ENCODE assay signal across 12 mouse cellular contexts in the genomic region with DNA sequence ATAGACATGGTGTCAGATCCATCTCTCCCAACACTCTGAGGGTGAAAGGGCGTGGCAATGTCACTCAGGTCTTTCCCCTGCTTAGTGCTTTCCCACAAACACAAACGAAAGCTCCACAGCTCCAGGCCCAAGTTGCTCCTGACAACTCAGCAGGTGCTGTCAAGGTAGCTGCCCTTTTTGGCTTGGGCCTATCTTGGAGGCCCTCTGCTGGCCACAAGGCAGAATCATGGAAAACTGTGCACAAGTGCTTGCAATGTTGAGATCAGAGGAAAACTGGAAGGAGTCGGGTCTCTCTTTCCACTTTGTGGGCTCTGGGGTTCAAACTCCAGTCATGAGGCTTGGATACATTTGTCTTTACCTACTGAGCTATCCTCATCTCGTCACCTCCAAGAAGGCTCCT. TPM values are rescaled to one million over a fixed set of nuclear protein-coding genes. Genes with fewer than 3 reads are reported as not detected.
DNase-seq lines count a peak whose midpoint lies in the region; ATAC-seq and TF ChIP-seq lines count a peak whose summit lies in the region.
"Had no signal": no experiment of that assay in that cellular context is flagged by ENCODE, and none has a peak within 500 bp of the region (broad histone marks: within the 10 kb centered on the region; RNA-seq: fewer than 3 reads in every experiment).

No protein-coding gene starts in this region.

- no peaks in the 10 kb centered on the region for H3K9me3 ChIP-seq in lung, embryonic 14.5 days (ENCODE audit: low read depth, low read length)
- H3K9me3 ChIP-seq: heart, embryonic 12.5 days had no signal

- H3K27me3 ChIP-seq in lung, embryonic 14.5 days (ENCODE audit: insufficient read depth, low read length), result no peaks in the 10 kb centered on the region
- H3K27me3 ChIP-seq: heart, embryonic 12.5 days had no signal

- no peak for ATAC-seq in lung, embryonic 14.5 days (ENCODE audit: insufficient read depth)

- no peak overlapping the region for H3K4me2 ChIP-seq in lung, embryonic 14.5 days
- H3K4me2 ChIP-seq: heart, embryonic 12.5 days had no signal

- H3K27ac ChIP-seq in gastrocnemius, adult 2 months, result no peak overlapping the region
- H3K27ac ChIP-seq in lung, embryonic 14.5 days (ENCODE audit: low read depth), result no peak overlapping the region

- no peaks in the 10 kb centered on the region for H3K4me1 ChIP-seq in lung, embryonic 14.5 days (ENCODE audit: insufficient read depth)
- H3K4me1 ChIP-seq: heart, embryonic 12.5 days had no signal

- intact Hi-C loops in gastrocnemius, adult 2 months (cut with DNase I), result loop anchor here (5.0 kb wide), 1 partner anchor 107 kb away; no protein-coding TSS in a partner anchor
- intact Hi-C loops in gastrocnemius, postnatal 14 days (cut with DNase I; ENCODE audit: low total_unique reads), result loop anchor here (10.0 kb wide), 1 partner anchor 105 kb away; no protein-coding TSS in a partner anchor

- DNase-seq in gastrocnemius, adult 2 months, result no peak
- DNase-seq in gastrocnemius, postnatal 14 days, result no peak
- DNase-seq in lung, embryonic 14.5 days, result peak; percentile 7
- DNase-seq in lung, postnatal 10 days, result no peak
- DNase-seq in ES-CJ7 (ENCODE audit: low read depth, low spot score), result peak; percentile 61
- DNase-seq in embryo, embryonic 11 days, result peak; percentile 22
- DNase-seq in testis, postnatal 14 days (ENCODE audit: low spot score), result no peak
- no peak for DNase-seq in neural tube, embryonic 10.5 days (ENCODE audit: extremely low spot score, low spot score)
- DNase-seq: layer of hippocampus, postnatal 36 days; lung, adult 2 months had no signal

- H3K4me3 ChIP-seq in gastrocnemius, adult 2 months, result no peak overlapping the region
- H3K4me3 ChIP-seq in lung, embryonic 14.5 days (ENCODE audit: low read depth, low read length), result no peak overlapping the region
- H3K4me3 ChIP-seq: heart, embryonic 12.5 days had no signal

- no peak overlapping the region for H3K9ac ChIP-seq in lung, embryonic 14.5 days
- H3K9ac ChIP-seq: heart, embryonic 12.5 days had no signal

- TF ChIP-seq CTCF in gastrocnemius, adult 2 months (IDR thresholded peaks at IDR 0.05), result peak; percentile 36
- TF ChIP-seq CTCF in lung, embryonic 14.5 days (IDR thresholded peaks at IDR 0.05; ENCODE audit: low read depth), result peak; percentile 38

- peaks cover 23% of the 10 kb centered on the region for H3K36me3 ChIP-seq in lung, embryonic 14.5 days (ENCODE audit: insufficient read depth)

- WGBS in lung, embryonic 14.5 days, result 67% methylated on average over 4 of the region's 4 CpGs

RNA-seq across cellular contexts. Expression of gene Ddx18, which starts 18.3 kb away (rescaled TPM):
- total RNA-seq in gastrocnemius, adult 2 months (2021), result 10 to 100 TPM; 16.8 to 17.7 TPM
- 10 to 100 TPM; 15.4 to 17.7 TPM for total RNA-seq in gastrocnemius, postnatal 14 days (2021)
- 68.4 and 69.4 TPM in 2 replicates for polyA plus RNA-seq in lung, embryonic 14.5 days (2014; fragmentation: Nextera tagmentation; extraction: Ambion mirVana)

RNA-seq across cellular contexts. Expression of gene Htr5b, which starts 21.2 kb away (rescaled TPM):
- total RNA-seq in gastrocnemius, adult 2 months (2021), result not detected
- not detected for total RNA-seq in gastrocnemius, postnatal 14 days (2021)
- 0.09 and 0.14 TPM in 2 replicates for polyA plus RNA-seq in lung, embryonic 14.5 days (2014; fragmentation: Nextera tagmentation; extraction: Ambion mirVana)
- polyA plus RNA-seq: intestine, embryonic 14.5 days; lung, adult 2 months had no signal

Comparison
In these comparisons a context has a peak if more than half of its experiments do, and no peak if none do; other contexts are left out.
1. DNase-seq: peak in lung, embryonic 14.5 days (single experiment), ES-CJ7 (single experiment) and embryo, embryonic 11 days (single experiment); none in gastrocnemius, adult 2 months (single experiment), gastrocnemius, postnatal 14 days (single experiment), lung, postnatal 10 days (single experiment), testis, postnatal 14 days (single experiment) and neural tube, embryonic 10.5 days (single experiment).